Mouse (Mus musculus): ENCODE measurements at regions not wholly inside any gene's neighbourhood (a gene's known extent, or its start where the extent isn't known, plus 50 kb on each side); places are given as distances from the start of the nearest gene placed in this dataset.

- no peak overlapping the region for H3K4me2 ChIP-seq (ENCODE audit: low read depth, low read length)
- WGBS = 70% methylated on average over 8 of the region's 8 CpGs
- peaks cover 11% of the 10 kb centered on the region; the same call in 1 of the 2 replicates for H3K4me1 ChIP-seq (ENCODE audit: insufficient read depth, low read length)
Observed at GRCm38 (mm10) chr14:64597218-64597617, 493.1 kb downstream of the Prss52 start.

More at GRCm38 (mm10) chr14:64597218-64597617, 493.1 kb downstream of the Prss52 start:
- peak; percentile 41 for DNase-seq (ENCODE audit: low spot score)
- H3K9ac ChIP-seq (replicated peaks; ENCODE audit: low read length) = no peak overlapping the region
- no peak for ATAC-seq
- TF ChIP-seq CTCF (IDR thresholded peaks at IDR 0.05; ENCODE audit: low read depth) = no peak
- no peaks in the 10 kb centered on the region for H3K9me3 ChIP-seq (ENCODE audit: low read length)
- no peaks in the 10 kb centered on the region for H3K36me3 ChIP-seq (ENCODE audit: insufficient read depth, low read length)
- H3K27me3 ChIP-seq (ENCODE audit: insufficient read depth, low read length) = no peaks in the 10 kb centered on the region
- no peak overlapping the region for H3K27ac ChIP-seq
- no peak overlapping the region for H3K4me3 ChIP-seq (ENCODE audit: low read length)

MicroRNAs in the stretch of these regions (microRNA counts, 519-probe panel; counts per million panel counts)
- microRNA mmu-miR-124 = 7,247 counts per million, percentile 99 among the panel's probes with 10 or more counts

Small RNA genes lying in the stretch of these regions (microRNA-seq; reads per million reads assigned to microRNA genes)
- gene Mir124a-1 (4.4 to 6.1 reads per million in 2 experiments), gene Mir3078 (15.3 to 17.2 reads per million in 2 experiments)
